Mouse (Mus musculus) heart, embryonic 12.5 days (tissue): ENCODE results near the gene Zap70. TPM values are rescaled to one million over a fixed set of nuclear protein-coding genes. Genes with fewer than 3 reads are reported as not detected.

ENCODE experiments used
- ATAC-seq: fragments of 200-750 bp; cut with Nextera tagmentation; 2 replicates; pipeline ENCODE4 v1.8.0; 2017; ENCODE audit warnings: moderate TSS enrichment, moderate library complexity; ENCODE audit not compliant: insufficient number of reproducible peaks, low FRiP score
- H3K27ac ChIP-seq: fragments of 300-500 bp; sonication (generic); 2 replicates; pipeline ENCODE4 v1.5.1; 2016; ENCODE audit warnings: mild to moderate bottlenecking, moderate library complexity; ENCODE audit not compliant: poor library complexity, severe bottlenecking
- H3K27me3 ChIP-seq: fragments of 300-500 bp; sonication (generic); replicated peaks from 2 replicates; pipeline ENCODE4 v1.6.1; 2016; ENCODE audit warnings: mild to moderate bottlenecking, moderate library complexity
- H3K36me3 ChIP-seq: fragments of 300-500 bp; sonication (generic); 2 replicates; pipeline ENCODE4 v1.6.1; 2016; ENCODE audit warnings: mild to moderate bottlenecking, moderate library complexity
- H3K4me1 ChIP-seq: fragments of 300-500 bp; sonication (generic); replicated peaks from 2 replicates; pipeline ENCODE4 v1.6.1; 2016; ENCODE audit warnings: mild to moderate bottlenecking
- H3K4me2 ChIP-seq: fragments of 300-500 bp; sonication (generic); 2 replicates; pipeline ENCODE4 v1.6.1; 2016; ENCODE audit warnings: mild to moderate bottlenecking, moderate library complexity
- H3K4me3 ChIP-seq: fragments of 300-500 bp; sonication (generic); 2 replicates; pipeline ENCODE4 v1.5.1; 2016; ENCODE audit warnings: mild to moderate bottlenecking
- H3K9ac ChIP-seq: fragments of 300-500 bp; sonication (generic); 2 replicates; pipeline ENCODE4 v1.6.1; 2016; ENCODE audit warnings: mild to moderate bottlenecking, moderate library complexity
- H3K9me3 ChIP-seq: fragments of 300-500 bp; sonication (generic); replicated peaks from 2 replicates; pipeline ENCODE4 v1.6.1; 2016; ENCODE audit warnings: mild to moderate bottlenecking, moderate library complexity
- WGBS: fragments of 180-500 bp; shearing (Covaris S2); methylation state at CpG from one replicate; pipeline ENCODE4 v1.1.7; 2016; 5-methylcytosine and 5-hydroxymethylcytosine counted together
- polyA plus RNA-seq: library from polyadenylated mRNA; unstranded; fragments of >200 nt; fragmentation: Nextera tagmentation; extraction: Ambion mirVana; gene quantifications from 2 replicates; pipeline ENCODE4 v1.2.1, GENCODE M21; 2016

Gene Zap70
- polyA plus RNA-seq = 0.33 and 0.50 TPM in 2 replicates

- Histone ChIP-seq H3K27ac (no peak within 1 kb of the TSS), H3K4me2 (no peak within 1 kb of the TSS), H3K9ac (no peak within 1 kb of the TSS), H3K4me1 (0 out of 2 replicates have a peak, but pooled peaks cover 2% of the 10 kb centered on the region), H3K4me3 (no peak within 1 kb of the TSS), H3K9me3 (no peaks in the 10 kb centered on the region), H3K27me3 (no peaks in the 10 kb centered on the region), H3K36me3 (no peaks in the 10 kb centered on the region)
- WGBS = 75% methylated on average over 11 of the region's 11 CpGs
- ATAC-seq = no peak
These were observed at the start of gene Zap70 for GRCm38 (mm10) chr1:36761568-36761967. Zap70 (plus strand) TSS chr1:36761798.

GRCm38 (mm10) chr1:36714311-36714710 lies 47.3 kb upstream of the Zap70 start, which contains the start of gene Actr1b:
Actr1b (minus strand) TSS chr1:36714422.
- H3K9ac ChIP-seq = no peak within 1 kb of the TSS
- H3K4me1 ChIP-seq = no peaks in the 10 kb centered on the region
- 72% methylated on average over 5 of the region's 5 CpGs for WGBS
- H3K27me3 ChIP-seq = no peaks in the 10 kb centered on the region
- H3K4me2 ChIP-seq = no peak within 1 kb of the TSS
- H3K9me3 ChIP-seq = no peaks in the 10 kb centered on the region
- H3K36me3 ChIP-seq = no peaks in the 10 kb centered on the region
- H3K4me3 ChIP-seq = no peak within 1 kb of the TSS
- H3K27ac ChIP-seq = no peak within 1 kb of the TSS
- no peak for ATAC-seq

GRCm38 (mm10) chr1:36718786-36719185 lies 42.8 kb upstream of the Zap70 start:
- Histone ChIP-seq H3K4me1 (no peaks in the 10 kb centered on the region), H3K36me3 (no peaks in the 10 kb centered on the region), H3K4me2 (no peak overlapping the region), H3K4me3 (no peak overlapping the region), H3K27me3 (no peaks in the 10 kb centered on the region), H3K9ac (no peak overlapping the region), H3K27ac (no peak overlapping the region), H3K9me3 (no peaks in the 10 kb centered on the region)
- no peak for ATAC-seq
- WGBS = 77% methylated on average over 1 of the region's 1 CpGs

GRCm38 (mm10) chr1:36723146-36724056 lies 38.2 kb upstream of the Zap70 start:
- no peak for ATAC-seq
- H3K27me3 ChIP-seq = no peaks in the 10 kb centered on the region
- H3K4me2 ChIP-seq = no peak overlapping the region
- WGBS = 73% methylated on average over 16 of the region's 16 CpGs
- no peak overlapping the region for H3K4me3 ChIP-seq
- no peak overlapping the region for H3K27ac ChIP-seq
- no peaks in the 10 kb centered on the region for H3K9me3 ChIP-seq
- H3K4me1 ChIP-seq = no peaks in the 10 kb centered on the region
- H3K9ac ChIP-seq = no peak overlapping the region
- no peaks in the 10 kb centered on the region for H3K36me3 ChIP-seq

- Histone ChIP-seq H3K36me3 (no peaks in the 10 kb centered on the region), H3K9me3 (no peaks in the 10 kb centered on the region), H3K4me1 (no peaks in the 10 kb centered on the region), H3K4me3 (no peak overlapping the region), H3K27me3 (no peaks in the 10 kb centered on the region), H3K27ac (no peak overlapping the region), H3K4me2 (no peak overlapping the region), H3K9ac (no peak overlapping the region)
- 81% methylated on average over 4 of the region's 4 CpGs for WGBS
- ATAC-seq = no peak
These were observed 37.6 kb upstream of the Zap70 start for GRCm38 (mm10) chr1:36724057-36724431.

- no peaks in the 10 kb centered on the region for H3K36me3 ChIP-seq
These were observed 24.3 kb upstream of the Zap70 start for GRCm38 (mm10) chr1:36737300-36737699.

GRCm38 (mm10) chr1:36739231-36739630 lies 22.4 kb upstream of the Zap70 start:
- Histone ChIP-seq H3K4me1 (peaks cover 2% of the 10 kb centered on the region; the same call in 1 of the 2 replicates), H3K27me3 (peaks cover 19% of the 10 kb centered on the region), H3K27ac (no peak overlapping the region), H3K9me3 (no peaks in the 10 kb centered on the region), H3K36me3 (no peaks in the 10 kb centered on the region), H3K4me2 (no peak overlapping the region), H3K9ac (no peak overlapping the region), H3K4me3 (no peak overlapping the region)
- ATAC-seq = no peak
- 59% methylated on average over 5 of the region's 5 CpGs for WGBS

More at GRCm38 (mm10) chr1:36737300-36737699, 24.3 kb upstream of the Zap70 start:
- Histone ChIP-seq H3K4me3 (no peak overlapping the region), H3K4me2 (no peak overlapping the region), H3K27ac (no peak overlapping the region), H3K4me1 (no peaks in the 10 kb centered on the region), H3K9ac (no peak overlapping the region), H3K9me3 (no peaks in the 10 kb centered on the region), H3K27me3 (peaks cover 12% of the 10 kb centered on the region)
- ATAC-seq = no peak
- WGBS = 12% methylated on average over 4 of the region's 4 CpGs

GRCm38 (mm10) chr1:36743046-36743445 lies 18.6 kb upstream of the Zap70 start:
- Histone ChIP-seq H3K9me3 (no peaks in the 10 kb centered on the region), H3K27me3 (peaks cover 29% of the 10 kb centered on the region), H3K27ac (no peak overlapping the region), H3K9ac (no peak overlapping the region), H3K4me3 (no peak overlapping the region), H3K36me3 (no peaks in the 10 kb centered on the region), H3K4me2 (no peak overlapping the region), H3K4me1 (peaks cover 6% of the 10 kb centered on the region; the same call in 1 of the 2 replicates)
- 68% methylated on average over 9 of the region's 9 CpGs for WGBS
- ATAC-seq = no peak

GRCm38 (mm10) chr1:36744268-36744944 lies 17.2 kb upstream of the Zap70 start:
- Histone ChIP-seq H3K9me3 (peaks cover 5% of the 10 kb centered on the region; the same call in 1 of the 2 replicates), H3K9ac (no peak overlapping the region), H3K4me1 (peaks cover 6% of the 10 kb centered on the region; the same call in 1 of the 2 replicates), H3K4me3 (no peak overlapping the region), H3K4me2 (peak overlapping the region; percentile 38), H3K36me3 (no peaks in the 10 kb centered on the region), H3K27me3 (peaks cover 29% of the 10 kb centered on the region), H3K27ac (no peak overlapping the region)
- 32% methylated on average over 17 of the region's 17 CpGs for WGBS
- ATAC-seq = peak; percentile 11; the same call in 1 of the 2 replicates

- no peak overlapping the region for H3K4me2 ChIP-seq
- no peak for ATAC-seq
- no peak overlapping the region for H3K4me3 ChIP-seq
- H3K27me3 ChIP-seq = peaks cover 29% of the 10 kb centered on the region
- H3K27ac ChIP-seq = no peak overlapping the region
- peaks cover 5% of the 10 kb centered on the region; the same call in 1 of the 2 replicates for H3K9me3 ChIP-seq
- 44% methylated on average over 4 of the region's 4 CpGs for WGBS
- no peak overlapping the region for H3K9ac ChIP-seq
- H3K4me1 ChIP-seq = peaks cover 6% of the 10 kb centered on the region; the same call in 1 of the 2 replicates
- H3K36me3 ChIP-seq = no peaks in the 10 kb centered on the region
These were observed 15.9 kb upstream of the Zap70 start for GRCm38 (mm10) chr1:36745661-36746060.

GRCm38 (mm10) chr1:36746452-36746851 lies 15.1 kb upstream of the Zap70 start:
- Histone ChIP-seq H3K27ac (no peak overlapping the region), H3K27me3 (peaks cover 23% of the 10 kb centered on the region; the same call in 1 of the 2 replicates), H3K9me3 (peaks cover 5% of the 10 kb centered on the region; the same call in 1 of the 2 replicates), H3K9ac (no peak overlapping the region), H3K36me3 (no peaks in the 10 kb centered on the region), H3K4me2 (no peak overlapping the region), H3K4me1 (peaks cover 6% of the 10 kb centered on the region; the same call in 1 of the 2 replicates), H3K4me3 (no peak overlapping the region)
- no peak for ATAC-seq
- 48% methylated on average over 15 of the region's 15 CpGs for WGBS
